Mouse (Mus musculus) right cerebral cortex, adult 18-20 months (tissue): ENCODE measurements around the gene Trmt13.
"Not testable (repeated sequence)": the region's sequence is repeated elsewhere in the genome, so short reads cannot be mapped to it uniquely, and the experiment has no call there.

Experiments used
- DNase-seq: peaks from one replicate; pipeline ENCODE4 v3.0.0; 2022; ENCODE audit warnings: mixed read lengths

The Trmt13 gene

DNA sequence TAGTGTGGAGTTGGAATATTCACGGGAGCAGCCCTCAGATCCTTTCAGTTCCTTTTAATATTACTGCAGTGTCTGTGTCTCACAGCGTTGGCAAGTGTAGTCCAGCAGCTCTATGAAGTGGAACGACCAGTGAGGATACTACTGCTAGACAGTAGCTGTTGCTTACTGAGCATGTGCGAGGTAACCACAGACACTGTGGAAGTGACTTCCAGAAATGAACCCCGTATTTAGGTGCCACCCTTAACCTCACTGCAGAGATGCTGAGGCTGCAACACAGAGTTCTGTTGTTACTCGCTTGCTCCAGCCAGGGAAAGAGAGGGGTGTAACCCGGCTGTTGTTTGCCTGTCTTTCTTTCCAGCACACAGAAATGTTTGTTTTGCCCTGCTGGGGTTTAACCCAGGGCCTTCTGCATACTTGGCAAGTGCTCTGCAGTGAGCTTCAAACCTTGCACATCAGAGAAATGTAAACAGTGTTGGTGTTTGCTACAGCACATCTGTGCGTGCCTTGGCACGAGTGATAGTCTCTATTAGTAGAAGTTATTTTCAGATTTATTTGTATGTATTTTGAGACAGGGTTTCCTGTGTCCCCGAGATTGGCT lies at the start of gene Trmt13:
Trmt13 (minus strand) TSS at position 293 of the 598 bp plus-strand sequence.
- peak; percentile 34 for DNase-seq

GRCm38 (mm10) chr3:116662463-116662863 lies 48.1 kb upstream of the Trmt13 start, which contains the start of gene Mfsd14a:
Gene Mfsd14a (minus strand): TSS chr3:116662677.
- DNase-seq, result peak; percentile 99

DNA sequence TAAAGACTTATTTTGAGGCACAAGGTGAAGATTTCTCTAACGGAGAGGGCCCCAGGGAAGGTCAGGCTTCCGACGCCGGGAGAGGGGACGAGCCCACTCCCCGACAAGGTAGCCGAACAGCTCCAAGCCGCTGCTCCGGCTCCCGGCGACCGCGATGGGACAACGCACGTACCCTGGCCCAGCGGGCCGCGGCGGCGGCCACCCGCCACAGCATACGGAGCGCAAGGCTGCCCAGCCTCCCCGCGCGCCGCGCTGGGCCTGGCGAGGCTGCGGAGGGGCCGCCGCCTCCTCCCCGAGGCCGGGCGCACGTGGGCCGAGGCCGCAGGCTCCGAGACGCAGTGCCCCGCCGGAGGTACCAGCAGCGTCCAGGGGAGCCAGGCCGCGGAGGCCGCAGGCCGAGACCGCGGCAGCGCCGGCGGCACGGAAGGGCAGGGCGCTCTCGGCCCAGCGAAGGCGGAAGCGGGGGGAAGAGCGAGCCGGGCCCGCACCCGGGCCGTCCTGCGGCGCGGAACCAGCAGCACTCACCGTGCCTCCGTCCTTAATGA lies 47.6 kb upstream of the Trmt13 start:
- DNase-seq, result no peak

GRCm38 (mm10) chr3:116661288-116661869 lies 47.0 kb upstream of the Trmt13 start:
- DNase-seq, result no peak

DNA sequence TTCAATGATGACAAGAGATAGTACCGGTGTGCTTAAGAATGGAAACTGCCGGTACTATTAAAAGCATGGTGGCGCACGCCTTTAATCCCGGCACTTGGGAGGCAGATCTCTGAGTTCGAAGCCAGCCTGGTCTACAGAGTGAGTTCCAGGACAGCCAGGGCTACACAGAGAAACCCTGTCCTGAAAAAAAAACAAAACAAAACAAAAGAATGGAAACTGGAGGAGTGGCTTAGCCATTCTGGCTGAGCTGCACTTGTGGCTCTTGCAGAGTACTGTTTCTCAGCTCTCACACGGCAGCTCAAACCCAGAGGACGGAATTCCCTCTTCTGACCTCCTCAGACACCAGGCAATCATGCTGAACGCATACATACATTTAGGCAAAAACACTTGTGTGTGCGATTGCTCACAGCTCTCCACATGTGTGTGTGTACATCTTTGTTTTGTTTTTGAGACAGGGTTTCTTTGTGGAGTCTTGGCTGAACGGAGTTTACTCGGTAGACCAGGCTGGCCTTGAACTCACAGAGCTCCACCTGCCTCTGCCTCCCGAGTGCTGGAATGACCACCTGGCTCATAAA lies 45.6 kb upstream of the Trmt13 start:
- no peak for DNase-seq

DNA sequence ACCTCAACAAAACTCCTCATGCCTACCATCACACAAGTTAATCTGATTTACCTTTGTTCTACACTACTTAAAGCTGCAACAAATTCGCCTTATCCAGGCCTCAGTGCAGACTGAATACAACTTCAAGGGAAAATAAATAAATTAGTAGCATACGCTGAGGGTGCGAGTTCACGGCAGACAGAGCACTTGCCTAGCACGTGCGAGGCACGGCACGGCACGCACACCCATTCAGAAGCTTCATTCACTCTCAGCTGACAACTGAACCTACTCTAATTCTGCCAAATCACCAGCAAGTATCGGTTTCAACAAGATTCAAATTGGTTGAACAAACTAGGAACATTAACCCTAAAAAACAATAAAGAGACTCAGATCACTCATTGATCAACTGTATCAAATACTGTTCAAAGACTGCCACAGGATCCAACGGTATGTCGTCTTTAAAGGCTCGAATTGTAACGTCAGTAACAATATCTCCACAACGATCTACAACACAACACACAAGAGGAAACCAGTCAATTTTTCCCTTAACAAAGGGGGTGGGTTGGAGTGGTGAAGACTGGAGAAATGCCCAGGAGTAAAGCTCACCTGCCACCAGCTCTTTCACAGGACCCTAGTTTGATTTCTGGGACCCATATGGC lies 44.7 kb upstream of the Trmt13 start:
- no peak for DNase-seq

DNA sequence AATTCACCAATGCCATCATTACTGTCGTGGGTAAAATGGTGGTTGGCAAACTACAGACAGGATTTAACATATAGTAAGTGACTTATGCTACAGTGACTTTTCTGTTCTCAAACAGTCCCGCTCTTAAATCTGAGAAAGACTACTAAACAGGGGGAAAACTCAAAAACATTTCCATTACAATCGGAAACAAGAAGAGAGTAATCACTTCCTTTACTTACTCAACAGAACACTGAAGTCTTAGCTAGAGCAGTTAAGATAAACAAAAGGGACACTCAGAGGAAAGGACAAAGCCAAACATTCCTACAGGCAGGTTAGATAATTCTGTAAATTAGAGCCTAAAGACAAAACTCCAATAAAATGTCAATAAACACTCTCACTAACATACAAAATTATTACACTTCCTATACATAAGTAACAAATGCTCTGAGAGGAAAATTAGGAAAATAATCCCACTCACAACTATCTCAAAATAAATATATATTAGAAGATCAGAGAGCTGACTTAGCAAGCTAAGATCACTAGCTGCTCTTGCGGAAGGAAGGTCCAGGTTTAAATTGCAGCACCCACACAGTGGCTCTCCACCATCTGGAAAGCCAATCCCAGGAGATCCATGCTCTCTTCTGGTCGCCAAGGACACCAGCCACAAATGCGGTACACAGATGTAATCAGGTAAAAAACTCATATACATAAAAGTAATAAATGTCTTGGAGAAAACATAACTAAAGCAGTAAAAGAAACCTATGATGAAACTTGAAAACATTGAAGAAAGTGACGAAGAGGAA lies 42.0 kb upstream of the Trmt13 start:
- DNase-seq, result no peak

GRCm38 (mm10) chr3:116654051-116654450 lies 39.7 kb upstream of the Trmt13 start:
- not testable (repeated sequence) for DNase-seq

- DNase-seq, result no peak
These were observed 39.0 kb upstream of the Trmt13 start for GRCm38 (mm10) chr3:116653278-116653945.

DNA sequence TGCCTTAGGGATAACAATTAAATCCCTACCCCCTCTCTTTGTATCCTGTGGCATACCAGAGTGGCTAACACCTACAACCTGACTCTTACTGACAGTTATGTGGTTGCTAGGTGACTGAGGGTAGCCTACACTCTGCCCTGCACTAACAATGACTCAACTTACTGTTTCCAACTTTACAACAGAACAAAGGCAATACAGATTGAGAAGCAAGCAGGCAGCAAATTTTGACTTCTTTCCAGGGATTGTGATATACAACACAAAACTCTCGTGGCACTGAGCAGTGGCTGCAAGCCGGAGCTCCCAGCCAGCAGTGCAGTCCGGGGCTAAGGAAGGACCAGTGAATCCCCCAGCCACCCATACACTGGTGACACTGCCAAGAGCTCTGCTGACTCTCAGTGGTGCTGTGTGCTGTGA lies 37.7 kb upstream of the Trmt13 start:
- no peak for DNase-seq

DNA sequence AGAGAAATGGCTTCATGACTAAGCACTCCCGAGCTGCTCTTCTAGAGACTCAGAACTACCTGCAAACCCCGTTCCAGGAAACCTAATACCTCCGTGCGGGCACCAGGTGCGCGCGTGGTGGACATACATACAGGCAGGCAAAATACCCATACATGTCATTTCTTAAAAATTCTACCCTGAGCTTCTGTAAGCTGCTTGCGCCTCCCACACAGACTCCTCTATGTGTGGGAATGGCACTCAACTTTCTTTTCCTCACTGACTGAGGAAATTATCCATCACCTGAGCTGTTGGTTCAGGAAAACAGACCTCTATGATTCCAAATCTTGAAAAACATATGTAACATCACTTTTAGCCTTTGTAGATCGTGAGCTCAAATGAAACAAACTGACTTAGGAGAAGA lies 36.3 kb upstream of the Trmt13 start:
- DNase-seq, result peak; percentile 29

- DNase-seq, result no peak
These were observed 34.4 kb upstream of the Trmt13 start for GRCm38 (mm10) chr3:116648805-116649204.

- DNase-seq, result no peak
These were observed 32.0 kb upstream of the Trmt13 start for GRCm38 (mm10) chr3:116646387-116646786.

DNA sequence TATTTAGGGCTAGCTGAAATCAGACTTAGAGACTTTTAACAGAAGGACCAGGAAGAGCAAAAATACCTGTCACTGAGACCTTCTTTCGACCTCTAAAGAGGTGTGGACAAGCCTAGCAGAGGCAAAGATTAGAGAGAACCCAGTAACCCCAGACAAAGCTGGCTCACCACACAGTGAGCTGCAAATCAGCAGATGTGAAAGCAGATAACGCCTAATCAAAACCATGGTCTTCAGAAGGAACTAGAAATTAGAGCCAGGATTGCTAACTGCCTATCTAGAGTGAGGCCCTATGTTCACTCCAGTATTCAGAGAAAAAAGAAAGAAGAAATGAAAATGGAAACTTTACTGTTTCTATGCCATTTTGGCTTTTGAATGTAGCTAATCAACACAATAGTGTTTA lies 28.0 kb upstream of the Trmt13 start:
- DNase-seq, result no peak

DNA sequence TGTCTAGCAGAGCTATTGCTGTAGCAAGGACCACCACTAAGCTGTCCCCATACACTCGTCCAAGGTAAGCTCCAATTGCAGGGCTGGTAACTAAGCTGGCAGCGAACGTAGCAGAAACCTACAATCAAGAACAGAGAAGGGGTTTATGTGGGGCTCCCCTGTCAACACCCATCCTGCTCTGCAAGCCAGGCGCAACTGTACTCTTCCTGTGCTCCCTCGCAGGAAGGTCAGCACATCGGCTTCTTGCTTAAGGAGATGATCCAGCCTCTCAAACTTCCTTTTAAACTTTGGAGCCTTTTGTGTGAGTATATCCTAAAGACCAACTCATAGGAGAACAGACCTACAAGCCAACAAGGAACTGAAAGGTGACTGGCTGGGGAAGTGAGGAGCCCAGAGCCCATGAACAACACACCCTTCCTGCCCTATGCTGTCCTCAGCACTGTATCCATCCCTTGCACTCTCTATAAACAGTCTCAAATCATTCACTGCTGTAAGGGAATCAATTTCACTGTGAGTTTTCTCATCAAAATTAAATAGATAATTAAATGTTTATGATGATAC lies 27.5 kb upstream of the Trmt13 start:
- DNase-seq, result no peak

GRCm38 (mm10) chr3:116640024-116640423 lies 25.6 kb upstream of the Trmt13 start:
- no peak for DNase-seq

DNA sequence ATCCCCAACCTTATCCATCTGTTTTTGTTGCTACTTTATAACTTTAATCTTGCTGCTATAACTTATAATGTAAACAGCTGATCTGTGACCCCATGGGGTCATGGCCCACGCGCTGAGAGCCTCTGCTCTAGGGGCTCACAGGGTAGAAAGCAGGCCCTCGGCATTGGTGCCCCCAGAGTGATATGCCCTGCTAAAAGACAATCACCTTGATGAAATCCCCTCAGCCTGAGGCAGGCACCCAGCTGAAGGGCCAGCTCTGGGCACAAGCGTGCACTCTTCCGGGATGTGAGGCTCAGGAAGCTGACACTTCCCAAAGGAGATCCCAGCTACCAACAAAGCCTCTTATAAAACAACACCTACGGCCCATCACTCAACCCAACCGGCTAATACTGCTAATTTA lies 24.2 kb upstream of the Trmt13 start:
- DNase-seq, result no peak

DNA sequence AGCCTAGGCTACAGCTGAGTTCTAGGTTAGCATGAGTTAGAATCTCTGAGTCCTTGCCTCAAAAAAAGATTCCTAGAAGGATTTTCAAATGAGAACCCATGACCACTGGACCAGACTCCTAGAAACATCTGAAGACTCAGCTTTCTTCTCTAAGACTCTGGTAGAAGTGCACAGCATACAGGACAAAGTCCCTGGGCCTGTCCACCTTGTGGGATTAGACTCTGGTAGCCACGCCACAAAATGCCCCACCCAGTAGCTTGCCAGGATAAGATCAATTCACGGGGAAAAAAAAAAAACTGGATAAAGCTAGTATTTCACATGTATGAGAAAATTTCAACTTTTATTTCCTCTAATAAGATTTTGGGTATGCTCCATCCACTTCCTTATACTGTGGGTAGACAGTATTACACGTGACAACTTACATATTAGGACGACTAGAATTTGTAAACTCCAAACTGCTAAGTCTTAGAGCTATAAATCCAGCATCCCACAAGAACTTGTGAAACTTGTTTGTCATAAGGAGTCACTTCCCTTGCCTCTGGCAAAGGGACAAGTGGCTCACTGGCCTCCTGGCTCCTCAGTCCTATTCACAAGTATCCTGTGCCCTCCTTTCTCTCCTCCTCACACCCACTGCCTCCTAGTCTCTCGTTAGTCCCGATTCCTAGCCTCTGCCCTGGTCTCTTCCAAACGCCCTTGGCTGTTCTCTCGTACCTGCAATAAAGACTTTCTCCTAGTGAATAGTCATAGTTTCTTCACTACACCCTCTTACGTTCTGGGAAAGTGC lies 23.5 kb upstream of the Trmt13 start:
- DNase-seq, result no peak

DNA sequence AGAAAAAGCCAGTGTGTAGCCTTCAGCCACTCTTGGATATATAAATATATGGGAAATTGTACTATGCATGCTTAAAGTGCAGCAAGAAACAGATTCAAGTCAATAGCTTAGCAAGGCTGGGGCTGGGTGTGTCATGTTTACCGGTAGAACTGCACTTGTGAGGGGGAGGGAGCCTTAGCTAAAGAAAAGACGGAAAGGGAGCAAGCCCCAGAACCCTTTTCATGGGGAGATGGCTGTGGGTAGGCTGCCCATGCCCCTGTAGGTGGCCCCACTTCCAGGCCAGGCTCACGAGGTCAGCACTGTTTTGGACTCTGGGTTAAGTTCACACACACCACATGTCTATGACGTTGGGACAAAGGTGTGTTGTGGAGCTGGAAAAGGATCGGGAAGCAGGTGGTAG lies 21.4 kb upstream of the Trmt13 start:
- no peak for DNase-seq

GRCm38 (mm10) chr3:116634853-116635252 lies 20.5 kb upstream of the Trmt13 start:
- no peak for DNase-seq

DNA sequence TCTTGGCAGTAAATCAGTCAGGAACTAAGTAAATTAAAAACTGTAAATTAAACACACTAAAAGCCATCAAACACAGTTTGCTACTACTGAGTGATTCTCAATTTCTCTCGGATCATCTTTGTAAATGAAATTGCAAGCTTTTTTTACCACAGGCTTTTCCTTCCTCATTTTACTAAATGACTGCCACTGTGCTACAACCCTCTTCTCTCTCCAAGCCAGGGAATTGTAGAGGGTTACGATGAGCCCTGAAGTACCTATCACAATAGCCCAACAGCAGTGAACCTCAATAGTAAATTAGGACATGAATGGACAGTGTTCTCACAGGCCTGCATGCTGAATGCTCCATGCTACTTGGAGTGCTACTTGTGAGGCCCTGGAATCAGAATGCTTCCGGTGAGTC lies 19.7 kb upstream of the Trmt13 start:
- no peak for DNase-seq
